8 mouse cellular contexts compared by ENCODE assay signal in genomic region chr6:145934697-145935240, GRCm38 (mm10). TPM values are rescaled to one million over a fixed set of nuclear protein-coding genes. Genes with fewer than 3 reads are reported as not detected.
DNase-seq lines count a peak whose midpoint lies in the region; ATAC-seq lines count a peak whose summit lies in the region.

No protein-coding gene starts in this region.

- H3K27ac ChIP-seq in brown adipose tissue, adult 24 weeks (replicated peaks; ENCODE audit: low read depth, low read length): peak overlapping the region; percentile 84
- H3K27ac ChIP-seq in hindbrain, embryonic 10.5 days: peak overlapping the region; percentile 92
- no peak overlapping the region for H3K27ac ChIP-seq in liver, embryonic 15.5 days (replicated peaks)

- H3K36me3 ChIP-seq in hindbrain, embryonic 10.5 days: no peaks in the 10 kb centered on the region
- no peaks in the 10 kb centered on the region for H3K36me3 ChIP-seq in liver, embryonic 15.5 days (replicated peaks)

- peak overlapping the region; percentile 70 for H3K4me3 ChIP-seq in brown adipose tissue, adult 24 weeks (ENCODE audit: insufficient read depth, low read depth, low read length)
- H3K4me3 ChIP-seq in hindbrain, embryonic 10.5 days: peak overlapping the region; percentile 56
- H3K4me3 ChIP-seq in liver, embryonic 15.5 days (replicated peaks): no peak overlapping the region

- H3K4me1 ChIP-seq in brown adipose tissue, adult 24 weeks (ENCODE audit: control insufficient read depth, insufficient read depth, insufficient read length, low read length): peaks cover 3% of the 10 kb centered on the region
- H3K4me1 ChIP-seq in hindbrain, embryonic 10.5 days (replicated peaks): peaks cover 17% of the 10 kb centered on the region
- no peaks in the 10 kb centered on the region for H3K4me1 ChIP-seq in liver, embryonic 15.5 days (replicated peaks)

- 0 out of 2 replicates have a peak, but pooled peaks have one; percentile 33 for ATAC-seq in frontal cortex, adult (ENCODE audit: low TSS enrichment)
- ATAC-seq in liver, embryonic 15.5 days (ENCODE audit: insufficient read depth): no peak

- H3K4me2 ChIP-seq in liver, embryonic 15.5 days: peak overlapping the region; percentile 41; the same call in 1 of the 2 replicates

- H3K9me3 ChIP-seq in hindbrain, embryonic 10.5 days: no peaks in the 10 kb centered on the region
- no peaks in the 10 kb centered on the region for H3K9me3 ChIP-seq in liver, embryonic 15.5 days (replicated peaks)

- H3K9ac ChIP-seq in liver, embryonic 15.5 days: no peak overlapping the region

- H3K27me3 ChIP-seq in hindbrain, embryonic 10.5 days (ENCODE audit: insufficient read depth, poor library complexity, severe bottlenecking): no peaks in the 10 kb centered on the region
- no peaks in the 10 kb centered on the region for H3K27me3 ChIP-seq in liver, embryonic 15.5 days

- DNase-seq in frontal cortex, postnatal 14 days (ENCODE audit: low spot score in 2 of 2): no peak
- no peak for DNase-seq in hindbrain, embryonic 10.5 days (ENCODE audit: low spot score)
- DNase-seq in right cerebral cortex, adult 2 months (ENCODE audit: low spot score in 2 of 2): no peak
- DNase-seq in layer of hippocampus, adult 9-10 months (ENCODE audit: low spot score): no peak
- no peak for DNase-seq in retina, postnatal 1 day

- WGBS in hindbrain, embryonic 10.5 days: 78% methylated on average over 9 of the region's 9 CpGs
- WGBS in liver, embryonic 15.5 days (ENCODE audit: insufficient replicate concordance): 70% methylated on average over 9 of the region's 9 CpGs

RNA-seq across cellular contexts. Expression of gene Sspn, which starts 3.3 kb away (rescaled TPM):
- polyA plus RNA-seq in brown adipose tissue, adult 24 weeks (2012; ENCODE audit: insufficient read depth, insufficient read length, missing spikeins): 20.9 and 26.7 TPM in 2 replicates
- 1.6 and 1.8 TPM in 2 replicates for polyA plus RNA-seq in hindbrain, embryonic 10.5 days (2016; fragmentation: Nextera tagmentation; extraction: Ambion mirVana)
- polyA plus RNA-seq in liver, embryonic 15.5 days (2015; fragmentation: Nextera tagmentation; extraction: Ambion mirVana): 0.85 and 0.93 TPM in 2 replicates
